Mouse (Mus musculus) forebrain, embryonic 11.5 days (tissue): ENCODE results near the gene Tspear. TPM values are rescaled to one million over a fixed set of nuclear protein-coding genes. Genes with fewer than 3 reads are reported as not detected.
"Not testable (repeated sequence)": the region's sequence is repeated elsewhere in the genome, so short reads cannot be mapped to it uniquely, and the experiment has no call there.

Experiments
- ATAC-seq: fragments of 200-750 bp; cut with Nextera tagmentation; replicated peaks from 2 replicates; pipeline ENCODE4 v1.8.0; 2017; ENCODE audit warnings: moderate TSS enrichment; ENCODE audit not compliant: low FRiP score
- DNase-seq: peaks from one replicate; pipeline ENCODE4 v3.0.0-alpha.2; 2017; ENCODE audit warnings: low spot score
- H3K27ac ChIP-seq: fragments of 300-500 bp; sonication (generic); 2 replicates; pipeline ENCODE4 v1.5.1; 2014; ENCODE audit warnings: low read depth, low read length
- H3K27me3 ChIP-seq: fragments of 300-500 bp; sonication (generic); 2 replicates; pipeline ENCODE4 v1.6.1; 2014; ENCODE audit warnings: mild to moderate bottlenecking, low read length, mixed read lengths; ENCODE audit not compliant: control insufficient read depth, insufficient read depth
- H3K36me3 ChIP-seq: fragments of 300-500 bp; sonication (generic); 2 replicates; pipeline ENCODE4 v1.6.1; 2014; ENCODE audit warnings: mild to moderate bottlenecking, low read length, moderate library complexity, mixed read lengths; ENCODE audit not compliant: control insufficient read depth, insufficient read depth
- H3K4me1 ChIP-seq: fragments of 300-500 bp; sonication (generic); replicated peaks from 2 replicates; pipeline ENCODE4 v1.6.1; 2014; ENCODE audit warnings: low read length, mixed read lengths; ENCODE audit not compliant: control insufficient read depth, insufficient read depth
- H3K4me2 ChIP-seq: fragments of 300-500 bp; sonication (generic); 2 replicates; pipeline ENCODE4 v1.6.1; 2014; ENCODE audit warnings: low read depth, mild to moderate bottlenecking, low read length, moderate library complexity, mixed read lengths; ENCODE audit not compliant: severe bottlenecking
- H3K4me3 ChIP-seq: fragments of 300-500 bp; sonication (generic); 2 replicates; pipeline ENCODE4 v1.5.1; 2014; ENCODE audit warnings: low read depth, low read length
- H3K9ac ChIP-seq: fragments of 300-500 bp; sonication (generic); 2 replicates; pipeline ENCODE4 v1.6.1; 2014; ENCODE audit warnings: low read length
- H3K9me3 ChIP-seq: fragments of 300-500 bp; sonication (generic); 2 replicates; pipeline ENCODE4 v1.6.1; 2016; ENCODE audit warnings: low read length, mixed read lengths; ENCODE audit not compliant: control insufficient read depth
- WGBS: fragments of 180-500 bp; shearing (Covaris S2); extraction: QIAGEN DNeasy Blood & Tissue Kit; methylation state at CpG from one replicate; pipeline ENCODE4 v1.1.7; 2014; 5-methylcytosine and 5-hydroxymethylcytosine counted together
- polyA plus RNA-seq: library from polyadenylated mRNA; unstranded; fragments of >200 nt; fragmentation: Nextera tagmentation; extraction: Ambion mirVana; gene quantifications from 2 replicates; pipeline ENCODE4 v1.2.1, GENCODE M21; 2014

The Tspear gene
- polyA plus RNA-seq, 1 experiment from 2014 or later = 1.5 TPM

DNA sequence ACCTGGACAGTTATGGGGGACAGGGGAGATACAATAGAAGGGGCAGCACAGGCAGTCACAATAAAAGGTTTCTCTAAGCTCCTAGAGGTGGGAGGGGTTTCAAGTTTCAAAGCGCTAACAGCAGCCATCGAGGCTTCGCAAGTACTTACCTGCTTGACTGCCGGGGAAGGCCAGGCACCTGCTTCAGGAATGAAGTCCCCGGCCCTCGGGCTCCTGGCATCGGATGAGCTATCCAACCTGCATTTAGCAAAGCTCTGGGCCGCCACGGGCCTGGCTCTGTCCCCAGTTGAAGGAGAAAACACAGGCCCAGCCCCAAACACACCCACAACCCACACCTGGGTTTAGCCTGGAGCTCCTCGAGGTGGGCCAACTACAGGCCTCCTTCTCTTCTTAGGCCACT lies 652 bp downstream of the Tspear start:
- WGBS = 29% methylated on average over 10 of the region's 10 CpGs
- peaks cover 13% of the 10 kb centered on the region for H3K27me3 ChIP-seq
- H3K4me2 ChIP-seq = no peak overlapping the region
- H3K9me3 ChIP-seq = no peaks in the 10 kb centered on the region
- DNase-seq (no peak), ATAC-seq (no peak)
- no peak overlapping the region for H3K4me3 ChIP-seq
- no peak overlapping the region for H3K9ac ChIP-seq
- no peak overlapping the region for H3K27ac ChIP-seq
- no peaks in the 10 kb centered on the region for H3K36me3 ChIP-seq
- peaks cover 4% of the 10 kb centered on the region; the same call in 1 of the 2 replicates for H3K4me1 ChIP-seq

DNA sequence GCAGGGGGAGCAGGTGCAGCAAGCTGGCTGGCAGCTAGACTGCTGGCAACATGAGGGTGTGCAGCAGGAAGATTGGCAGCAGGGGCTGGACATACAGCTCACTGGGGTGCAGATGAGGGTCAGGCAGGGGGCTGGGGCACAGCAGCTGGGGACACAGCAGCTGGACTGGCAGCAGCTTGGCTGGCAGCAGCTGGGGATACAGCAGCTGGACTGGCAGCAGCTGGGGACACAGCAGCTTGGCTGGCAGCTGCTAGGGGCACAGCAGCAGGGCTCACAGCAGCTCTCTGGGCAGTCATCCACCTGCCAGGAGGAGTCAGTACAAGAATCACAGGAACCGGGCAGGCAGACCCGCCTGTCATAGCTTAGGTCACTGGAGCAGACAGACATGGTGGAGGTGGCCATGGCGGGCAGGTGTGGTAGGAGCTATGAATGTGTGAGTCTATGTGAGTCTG lies 4.0 kb downstream of the Tspear start, which contains the start of gene Gm19402:
Gene Gm19402, minus strand, starts transcription at position 402 of the 452 bp plus-strand sequence.
- H3K4me3 ChIP-seq, H3K36me3 ChIP-seq, H3K27ac ChIP-seq, H3K9me3 ChIP-seq, H3K4me2 ChIP-seq, H3K4me1 ChIP-seq, H3K9ac ChIP-seq, DNase-seq, ATAC-seq: not testable (repeated sequence)
- WGBS = 63% methylated on average over 3 of the region's 3 CpGs
- peaks cover 13% of the 10 kb centered on the region for H3K27me3 ChIP-seq

DNA sequence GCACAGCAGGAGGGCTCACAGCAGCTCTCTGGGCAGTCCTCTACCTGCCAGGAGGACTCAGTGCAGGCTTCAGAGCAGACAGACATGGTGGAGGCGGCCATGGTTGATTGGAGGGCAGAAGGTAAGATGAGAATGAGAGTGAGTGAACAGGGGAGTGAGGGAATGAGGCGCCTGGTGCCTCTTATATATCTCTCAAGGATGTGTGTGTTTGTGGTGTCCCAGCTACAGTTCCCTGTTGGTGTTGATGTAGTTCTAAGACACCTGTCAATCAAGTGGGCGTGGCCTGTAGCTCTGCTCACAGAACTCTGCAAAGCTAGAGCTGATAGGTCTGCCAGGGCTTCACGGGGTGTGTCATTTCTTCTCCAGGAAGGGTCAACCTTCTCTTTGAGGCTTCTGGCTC lies 10.8 kb downstream of the Tspear start, which contains the start of gene Gm9508:
Gene Gm9508, minus strand, starts transcription at position 101 of the 400 bp plus-strand sequence.
- Histone ChIP-seq H3K27ac (no peak within 1 kb of the TSS), H3K4me2 (no peak within 1 kb of the TSS), H3K9me3 (no peaks in the 10 kb centered on the region), H3K9ac (no peak within 1 kb of the TSS), H3K4me1 (no peaks in the 10 kb centered on the region), H3K4me3 (no peak within 1 kb of the TSS), H3K27me3 (no peaks in the 10 kb centered on the region), H3K36me3 (no peaks in the 10 kb centered on the region)
- DNase-seq = no peak
- ATAC-seq = no peak
- 46% methylated on average over 4 of the region's 4 CpGs for WGBS

DNA sequence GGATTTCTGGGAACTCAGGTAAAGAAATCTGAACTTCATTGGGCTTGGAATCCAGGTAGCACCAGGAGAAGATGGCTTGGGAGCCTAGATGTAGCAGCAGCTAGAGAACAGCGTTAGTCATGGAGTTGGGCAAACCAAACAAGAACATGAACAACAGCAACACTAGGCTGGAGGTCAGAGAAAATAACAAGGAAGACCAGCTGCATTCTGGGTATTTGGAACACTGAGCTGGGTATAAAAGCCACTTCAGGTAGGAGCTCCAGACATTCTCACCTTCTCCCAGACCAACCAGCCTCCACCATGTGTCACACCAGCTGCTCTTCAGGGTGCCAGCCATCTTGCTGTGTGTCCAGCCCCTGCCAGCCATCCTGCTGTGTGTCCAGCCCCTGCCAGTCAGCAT lies 20.0 kb downstream of the Tspear start, which contains the start of gene Gm10272:
Gene Gm10272, plus strand, starts transcription at position 301 of the 400 bp plus-strand sequence.
- no peaks in the 10 kb centered on the region for H3K27me3 ChIP-seq
- DNase-seq = no peak
- no peaks in the 10 kb centered on the region for H3K9me3 ChIP-seq
- no peaks in the 10 kb centered on the region for H3K36me3 ChIP-seq
- no peak within 1 kb of the TSS for H3K4me3 ChIP-seq
- WGBS = 92% methylated on average over 1 of the region's 1 CpGs
- ATAC-seq = no peak
- H3K9ac ChIP-seq = no peak within 1 kb of the TSS
- no peak within 1 kb of the TSS for H3K27ac ChIP-seq
- no peaks in the 10 kb centered on the region for H3K4me1 ChIP-seq
- H3K4me2 ChIP-seq = no peak within 1 kb of the TSS

DNA sequence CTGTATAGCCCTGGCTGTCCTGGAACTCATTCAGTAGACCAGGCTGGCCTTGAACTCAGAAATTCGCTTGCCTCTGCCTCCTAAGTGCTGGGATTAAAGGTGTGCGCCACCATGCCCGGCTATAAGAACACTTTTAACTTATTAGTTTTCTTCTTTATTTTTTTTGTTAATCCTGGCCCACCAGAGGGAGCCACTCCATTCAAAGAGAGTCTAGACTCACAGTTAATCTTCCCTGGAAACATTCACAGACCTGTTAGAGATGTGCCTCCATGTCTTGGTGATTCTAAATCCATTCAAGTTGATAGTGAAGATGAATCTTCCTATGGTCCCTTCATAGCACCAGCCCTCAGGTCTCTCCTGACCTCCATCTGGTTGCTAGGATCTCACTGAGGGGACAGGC lies 23.5 kb downstream of the Tspear start:
- no peak for ATAC-seq
- no peaks in the 10 kb centered on the region for H3K27me3 ChIP-seq
- no peak overlapping the region for H3K9ac ChIP-seq
- no peak overlapping the region for H3K4me3 ChIP-seq
- DNase-seq = no peak
- no peak overlapping the region for H3K27ac ChIP-seq
- 79% methylated on average over 3 of the region's 3 CpGs for WGBS
- H3K4me1 ChIP-seq = no peaks in the 10 kb centered on the region
- H3K36me3 ChIP-seq = no peaks in the 10 kb centered on the region
- H3K4me2 ChIP-seq = no peak overlapping the region
- no peaks in the 10 kb centered on the region for H3K9me3 ChIP-seq

DNA sequence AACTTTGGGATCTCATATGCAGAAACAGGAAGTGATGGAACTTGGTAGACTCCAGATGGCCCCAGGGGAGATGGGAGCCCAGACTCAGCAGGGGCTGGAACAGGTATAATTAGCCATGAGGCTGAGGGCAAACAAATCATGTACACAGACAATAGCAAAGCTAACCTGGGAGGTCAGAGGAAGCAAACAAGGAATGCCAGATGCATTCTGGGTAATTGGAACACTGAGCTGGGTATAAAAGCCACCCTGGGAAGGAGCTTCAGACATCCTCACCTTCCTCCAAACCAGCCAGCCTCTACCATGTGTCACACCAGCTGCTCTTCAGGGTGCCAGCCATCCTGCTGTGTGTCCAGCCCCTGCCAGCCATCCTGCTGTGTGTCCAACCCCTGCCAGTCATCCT lies 24.8 kb downstream of the Tspear start, which contains the start of gene Gm10024:
Gene Gm10024, plus strand, starts transcription at position 301 of the 400 bp plus-strand sequence.
- not testable (repeated sequence) for H3K36me3 ChIP-seq, H3K27ac ChIP-seq, H3K4me2 ChIP-seq, H3K4me3 ChIP-seq, H3K27me3 ChIP-seq, H3K9ac ChIP-seq, H3K9me3 ChIP-seq, DNase-seq, ATAC-seq, H3K4me1 ChIP-seq

DNA sequence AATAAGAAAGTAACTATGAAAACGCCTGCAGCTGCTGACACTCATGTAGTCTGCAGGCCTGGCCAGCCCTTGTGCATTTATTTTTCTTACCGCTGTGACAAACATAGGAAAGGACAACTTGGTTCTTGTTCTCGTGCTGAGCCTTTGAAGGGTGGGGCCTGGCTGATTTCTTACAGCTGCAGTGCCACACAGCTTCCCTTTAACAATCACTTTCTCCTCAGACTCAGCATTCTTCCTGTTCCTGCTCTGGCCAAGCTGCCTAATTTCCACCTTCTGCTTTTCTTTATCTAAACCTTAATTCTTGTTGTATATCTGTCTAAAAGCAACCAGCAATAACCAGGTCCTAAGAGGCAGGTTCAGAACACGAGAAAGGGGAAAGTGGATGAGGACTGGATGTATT lies 27.4 kb downstream of the Tspear start:
- DNase-seq (no peak), ATAC-seq (no peak)
- WGBS = 79% methylated on average over 4 of the region's 4 CpGs
- Histone ChIP-seq H3K27me3 (no peaks in the 10 kb centered on the region), H3K4me3 (no peak overlapping the region), H3K9ac (no peak overlapping the region), H3K4me1 (no peaks in the 10 kb centered on the region), H3K4me2 (no peak overlapping the region), H3K27ac (no peak overlapping the region), H3K36me3 (no peaks in the 10 kb centered on the region), H3K9me3 (no peaks in the 10 kb centered on the region)

DNA sequence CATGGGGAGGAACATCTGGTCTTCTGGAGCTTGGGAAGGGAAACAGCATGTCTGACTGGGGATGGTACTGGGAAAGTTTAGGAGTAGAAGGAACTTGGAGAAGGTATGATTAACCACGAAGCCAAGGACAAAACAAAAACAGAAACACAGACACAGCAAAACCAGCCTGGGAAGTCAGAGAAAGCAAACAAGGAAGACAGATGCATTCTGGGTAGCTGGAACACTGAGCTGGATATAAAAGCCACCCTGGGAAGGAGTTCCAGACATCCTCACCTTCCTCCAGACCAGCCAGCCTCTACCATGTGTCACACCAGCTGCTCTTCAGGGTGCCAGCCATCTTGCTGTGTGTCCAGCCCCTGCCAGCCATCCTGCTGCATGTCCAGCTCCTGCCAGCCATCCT lies 29.1 kb downstream of the Tspear start, which contains the start of gene Gm10142:
Gene Gm10142, plus strand, starts transcription at position 301 of the 400 bp plus-strand sequence.
- WGBS = 80% methylated on average over 1 of the region's 1 CpGs
- Histone ChIP-seq H3K4me3 (no peak within 1 kb of the TSS), H3K4me2 (no peak within 1 kb of the TSS), H3K4me1 (no peaks in the 10 kb centered on the region), H3K27ac (no peak within 1 kb of the TSS), H3K36me3 (no peaks in the 10 kb centered on the region), H3K9me3 (no peaks in the 10 kb centered on the region), H3K27me3 (no peaks in the 10 kb centered on the region), H3K9ac (no peak within 1 kb of the TSS)
- no peak for DNase-seq
- no peak for ATAC-seq

DNA sequence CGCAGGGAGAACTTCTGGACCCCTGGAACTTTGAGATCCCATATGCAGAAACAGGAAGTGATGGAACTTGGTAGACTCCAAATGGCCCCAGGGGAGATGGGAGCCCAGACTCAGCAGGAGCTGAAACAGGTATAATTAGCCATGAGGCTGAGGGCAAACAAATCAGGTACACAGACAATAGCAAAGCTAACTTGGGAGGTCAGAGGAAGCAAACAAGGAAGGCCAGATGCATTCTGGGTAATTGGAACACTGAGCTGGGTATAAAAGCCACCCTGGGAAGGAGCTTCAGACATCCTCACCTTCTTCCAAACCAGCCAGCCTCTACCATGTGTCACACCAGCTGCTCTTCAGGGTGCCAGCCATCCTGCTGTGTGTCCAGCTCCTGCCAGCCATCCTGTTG lies 33.9 kb downstream of the Tspear start, which contains the start of gene Krtap12-1:
Gene Krtap12-1, plus strand, starts transcription at position 301 of the 400 bp plus-strand sequence.
- not testable (repeated sequence) for H3K9me3 ChIP-seq, H3K4me2 ChIP-seq, H3K27me3 ChIP-seq, ATAC-seq, H3K4me3 ChIP-seq, H3K27ac ChIP-seq, H3K9ac ChIP-seq, H3K4me1 ChIP-seq, H3K36me3 ChIP-seq, DNase-seq
- 64% methylated on average over 1 of the region's 1 CpGs for WGBS
